Mouse (Mus musculus): ENCODE measurements at regions not wholly inside any gene's neighbourhood (a gene's known extent, or its start where the extent isn't known, plus 50 kb on each side); places are given as distances from the start of the nearest gene placed in this dataset.

- 83% methylated on average over 13 of the region's 13 CpGs for WGBS
- H3K27ac ChIP-seq = no peak overlapping the region
- DNase-seq (ENCODE audit: low spot score) (no peak), ATAC-seq (replicated peaks; ENCODE audit: low FRiP score, low read depth) (no peak)
- no peaks in the 10 kb centered on the region for H3K27me3 ChIP-seq (ENCODE audit: insufficient read depth, low read length)
- TF ChIP-seq CTCF (IDR thresholded peaks at IDR 0.05; ENCODE audit: low read depth) = no peak
- no peak overlapping the region for H3K4me2 ChIP-seq (ENCODE audit: low read length)
- H3K36me3 ChIP-seq (ENCODE audit: insufficient read depth, low read length) = no peaks in the 10 kb centered on the region
- no peaks in the 10 kb centered on the region for H3K9me3 ChIP-seq (replicated peaks; ENCODE audit: low read length)
- no peak overlapping the region for H3K9ac ChIP-seq (ENCODE audit: low read depth, low read length)
- H3K4me3 ChIP-seq (replicated peaks; ENCODE audit: low read depth, low read length) = no peak overlapping the region
- no peaks in the 10 kb centered on the region for H3K4me1 ChIP-seq (replicated peaks; ENCODE audit: insufficient read depth, low read length)
Measured at GRCm38 (mm10) chr6:95234712-95235111, 87.2 kb upstream of the Gm10234 start.

DNA sequence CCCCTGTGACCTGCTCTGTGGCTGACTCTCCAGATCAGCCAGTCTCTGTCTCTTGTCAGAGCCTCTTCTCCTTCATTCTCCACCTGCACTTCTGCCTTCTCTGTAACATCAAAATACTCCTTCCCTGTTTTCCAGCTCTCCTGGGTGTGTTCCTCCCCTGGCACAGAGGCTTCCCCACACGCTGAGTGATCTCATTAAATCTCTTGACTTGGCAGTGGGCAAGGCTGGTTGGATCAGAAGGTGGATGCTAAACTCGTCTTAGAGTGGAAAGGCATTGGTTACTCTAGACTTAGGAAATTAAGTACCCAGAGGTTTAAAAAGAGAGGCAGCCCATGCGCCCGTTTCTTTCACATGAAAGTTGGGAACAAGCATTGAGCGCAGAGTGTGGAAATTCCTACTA lies 78.3 kb upstream of the Gm10234 start:
- DNase-seq (ENCODE audit: low spot score) = no peak
- no peak for TF ChIP-seq CTCF (IDR thresholded peaks at IDR 0.05; ENCODE audit: low read depth)
- Histone ChIP-seq H3K4me1 (replicated peaks; ENCODE audit: insufficient read depth, low read length) (no peaks in the 10 kb centered on the region), H3K4me2 (ENCODE audit: low read length) (no peak overlapping the region), H3K9me3 (replicated peaks; ENCODE audit: low read length) (no peaks in the 10 kb centered on the region), H3K27ac (no peak overlapping the region), H3K36me3 (ENCODE audit: insufficient read depth, low read length) (no peaks in the 10 kb centered on the region), H3K27me3 (ENCODE audit: insufficient read depth, low read length) (no peaks in the 10 kb centered on the region), H3K4me3 (replicated peaks; ENCODE audit: low read depth, low read length) (no peak overlapping the region), H3K9ac (ENCODE audit: low read depth, low read length) (no peak overlapping the region)
- ATAC-seq (replicated peaks; ENCODE audit: low FRiP score, low read depth) = no peak
- WGBS = 78% methylated on average over 5 of the region's 5 CpGs

DNA sequence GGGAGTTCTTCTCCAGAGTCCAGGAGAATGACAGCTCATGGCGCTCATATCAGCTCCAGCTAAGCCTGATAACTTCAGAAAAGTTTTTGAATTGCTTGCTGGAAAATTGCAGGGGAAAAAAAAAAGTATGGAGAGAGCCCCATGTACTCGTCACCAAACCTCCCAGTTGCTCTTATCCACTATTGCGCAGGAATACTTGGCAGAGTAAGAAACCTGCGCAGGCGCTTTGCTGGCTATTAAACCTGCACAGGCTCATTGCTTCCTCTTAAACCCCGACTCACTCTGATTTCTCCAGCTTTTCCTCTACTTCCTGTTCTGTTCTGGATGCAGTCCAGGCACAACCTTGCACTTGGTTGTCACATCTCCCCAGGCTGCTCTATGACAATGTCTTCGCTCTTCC lies 77.0 kb upstream of the Gm10234 start:
- Histone ChIP-seq H3K9ac (ENCODE audit: low read depth, low read length) (no peak overlapping the region), H3K4me1 (replicated peaks; ENCODE audit: insufficient read depth, low read length) (no peaks in the 10 kb centered on the region), H3K27me3 (ENCODE audit: insufficient read depth, low read length) (no peaks in the 10 kb centered on the region), H3K36me3 (ENCODE audit: insufficient read depth, low read length) (no peaks in the 10 kb centered on the region), H3K4me3 (replicated peaks; ENCODE audit: low read depth, low read length) (no peak overlapping the region), H3K9me3 (replicated peaks; ENCODE audit: low read length) (no peaks in the 10 kb centered on the region), H3K4me2 (ENCODE audit: low read length) (no peak overlapping the region), H3K27ac (no peak overlapping the region)
- no peak for DNase-seq (ENCODE audit: low spot score)
- no peak for ATAC-seq (replicated peaks; ENCODE audit: low FRiP score, low read depth)
- WGBS = 83% methylated on average over 7 of the region's 7 CpGs
- TF ChIP-seq CTCF (IDR thresholded peaks at IDR 0.05; ENCODE audit: low read depth) = no peak

DNA sequence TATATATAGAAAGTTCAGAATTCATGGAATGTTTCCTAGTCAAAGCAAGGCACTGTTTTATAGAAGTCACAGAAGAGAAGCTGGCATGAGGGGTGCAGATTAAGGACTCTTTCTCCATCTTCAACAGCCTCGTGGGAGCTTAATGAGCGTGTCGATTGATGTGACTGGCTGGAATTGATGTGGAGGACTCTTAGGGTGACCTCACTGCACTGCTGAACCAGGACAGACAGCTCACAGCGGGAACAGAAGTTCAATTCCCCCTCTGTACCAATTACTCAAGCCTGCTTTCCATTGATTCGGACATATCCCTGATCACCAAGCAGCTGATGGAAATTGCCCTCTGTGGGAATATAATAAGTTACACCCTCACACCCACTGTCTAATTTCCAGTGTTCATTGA lies 65.6 kb upstream of the Gm10234 start:
- H3K4me3 ChIP-seq (replicated peaks; ENCODE audit: low read depth, low read length) = no peak overlapping the region
- no peak overlapping the region for H3K27ac ChIP-seq
- H3K4me1 ChIP-seq (replicated peaks; ENCODE audit: insufficient read depth, low read length) = no peaks in the 10 kb centered on the region
- TF ChIP-seq CTCF (IDR thresholded peaks at IDR 0.05; ENCODE audit: low read depth) = no peak
- ATAC-seq (replicated peaks; ENCODE audit: low FRiP score, low read depth) = no peak
- 64% methylated on average over 5 of the region's 5 CpGs for WGBS
- H3K9ac ChIP-seq (ENCODE audit: low read depth, low read length) = no peak overlapping the region
- H3K36me3 ChIP-seq (ENCODE audit: insufficient read depth, low read length) = no peaks in the 10 kb centered on the region
- H3K27me3 ChIP-seq (ENCODE audit: insufficient read depth, low read length) = no peaks in the 10 kb centered on the region
- DNase-seq (ENCODE audit: low spot score) = no peak
- no peak overlapping the region for H3K4me2 ChIP-seq (ENCODE audit: low read length)
- no peaks in the 10 kb centered on the region for H3K9me3 ChIP-seq (replicated peaks; ENCODE audit: low read length)

- Histone ChIP-seq H3K36me3 (ENCODE audit: insufficient read depth, low read length) (no peaks in the 10 kb centered on the region), H3K4me2 (ENCODE audit: low read length) (no peak overlapping the region), H3K9me3 (replicated peaks; ENCODE audit: low read length) (no peaks in the 10 kb centered on the region), H3K4me1 (replicated peaks; ENCODE audit: insufficient read depth, low read length) (no peaks in the 10 kb centered on the region), H3K4me3 (replicated peaks; ENCODE audit: low read depth, low read length) (no peak overlapping the region), H3K27me3 (ENCODE audit: insufficient read depth, low read length) (no peaks in the 10 kb centered on the region), H3K9ac (ENCODE audit: low read depth, low read length) (no peak overlapping the region), H3K27ac (no peak overlapping the region)
- TF ChIP-seq CTCF (IDR thresholded peaks at IDR 0.05; ENCODE audit: low read depth) = no peak
- no peak for DNase-seq (ENCODE audit: low spot score)
- WGBS = 43% methylated on average over 1 of the region's 1 CpGs
- no peak for ATAC-seq (replicated peaks; ENCODE audit: low FRiP score, low read depth)
Measured at GRCm38 (mm10) chr6:95261001-95261400, 60.9 kb upstream of the Gm10234 start.

DNA sequence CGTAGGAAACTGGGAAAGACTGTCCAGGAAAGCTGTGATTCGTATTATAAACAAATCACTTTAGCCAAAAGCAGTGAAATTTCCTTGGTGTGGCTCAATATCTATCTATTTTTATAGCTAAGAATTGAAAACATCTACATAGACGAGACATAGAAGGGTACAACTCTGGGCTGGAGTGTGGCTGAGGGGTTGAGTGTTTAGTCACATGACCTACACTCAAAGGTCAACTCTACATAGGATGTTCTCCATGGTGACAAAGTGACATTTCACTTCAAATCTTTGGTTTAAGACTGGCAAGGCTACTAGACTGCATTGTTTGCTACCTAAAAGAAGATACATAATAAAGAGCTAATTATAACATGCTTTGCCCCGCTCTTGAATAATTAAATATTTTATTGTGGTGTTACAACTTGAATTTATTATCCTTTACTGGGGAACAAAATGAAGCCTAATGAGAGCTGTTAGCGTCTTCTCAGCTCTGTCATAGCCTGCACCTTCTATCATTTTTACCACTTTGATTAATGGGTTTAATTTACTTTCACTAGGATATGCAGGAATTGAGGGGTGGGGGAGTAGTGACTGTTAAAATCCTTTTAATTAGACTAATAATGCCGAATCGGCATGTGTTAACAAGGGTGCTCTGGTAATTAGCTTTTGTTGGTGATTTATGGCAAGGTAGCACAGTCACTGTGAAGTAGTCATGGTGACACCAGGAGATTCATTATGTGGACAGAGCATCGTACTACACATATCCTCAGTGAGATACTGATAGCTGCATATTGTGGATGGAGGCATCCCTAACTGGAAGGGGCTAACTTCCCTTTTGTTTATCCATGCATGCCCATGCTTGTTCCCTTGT lies 57.7 kb upstream of the Gm10234 start:
- DNase-seq (ENCODE audit: low spot score) (peak; percentile 5), ATAC-seq (replicated peaks; ENCODE audit: low FRiP score, low read depth) (no peak)
- Histone ChIP-seq H3K4me2 (ENCODE audit: low read length) (no peak overlapping the region), H3K4me3 (replicated peaks; ENCODE audit: low read depth, low read length) (no peak overlapping the region), H3K27ac (no peak overlapping the region), H3K36me3 (ENCODE audit: insufficient read depth, low read length) (no peaks in the 10 kb centered on the region), H3K4me1 (replicated peaks; ENCODE audit: insufficient read depth, low read length) (no peaks in the 10 kb centered on the region), H3K27me3 (ENCODE audit: insufficient read depth, low read length) (no peaks in the 10 kb centered on the region), H3K9ac (ENCODE audit: low read depth, low read length) (no peak overlapping the region), H3K9me3 (replicated peaks; ENCODE audit: low read length) (no peaks in the 10 kb centered on the region)
- no peak for TF ChIP-seq CTCF (IDR thresholded peaks at IDR 0.05; ENCODE audit: low read depth)
- WGBS = 49% methylated on average over 8 of the region's 8 CpGs

DNA sequence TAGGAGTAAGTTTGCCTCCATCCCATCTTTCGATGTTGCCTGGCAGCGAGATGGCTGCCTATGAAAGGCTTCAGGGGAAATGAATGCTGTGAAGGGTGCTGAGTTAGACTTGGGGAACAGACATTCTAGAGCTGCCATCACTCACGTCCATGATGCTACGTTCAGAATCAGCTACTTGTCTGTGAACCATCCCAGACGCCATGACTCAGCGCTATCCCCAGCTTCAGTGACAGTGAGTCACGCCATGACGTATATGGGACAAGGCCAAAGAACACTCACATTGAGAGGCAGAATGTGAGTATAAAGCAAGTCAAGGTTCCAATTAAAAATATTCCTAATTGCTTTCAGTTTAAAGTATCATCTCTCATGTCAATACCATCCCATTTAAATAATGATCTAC lies 52.4 kb upstream of the Gm10234 start:
- no peak for DNase-seq (ENCODE audit: low spot score)
- Histone ChIP-seq H3K27me3 (ENCODE audit: insufficient read depth, low read length) (no peaks in the 10 kb centered on the region), H3K9ac (ENCODE audit: low read depth, low read length) (no peak overlapping the region), H3K36me3 (ENCODE audit: insufficient read depth, low read length) (no peaks in the 10 kb centered on the region), H3K4me3 (replicated peaks; ENCODE audit: low read depth, low read length) (no peak overlapping the region), H3K4me2 (ENCODE audit: low read length) (no peak overlapping the region), H3K27ac (no peak overlapping the region), H3K9me3 (replicated peaks; ENCODE audit: low read length) (no peaks in the 10 kb centered on the region), H3K4me1 (replicated peaks; ENCODE audit: insufficient read depth, low read length) (no peaks in the 10 kb centered on the region)
- ATAC-seq (replicated peaks; ENCODE audit: low FRiP score, low read depth) = no peak
- TF ChIP-seq CTCF (IDR thresholded peaks at IDR 0.05; ENCODE audit: low read depth) = no peak
- 95% methylated on average over 8 of the region's 8 CpGs for WGBS
